Mouse (Mus musculus): ENCODE measurements around the gene Hipk1.

DNA sequence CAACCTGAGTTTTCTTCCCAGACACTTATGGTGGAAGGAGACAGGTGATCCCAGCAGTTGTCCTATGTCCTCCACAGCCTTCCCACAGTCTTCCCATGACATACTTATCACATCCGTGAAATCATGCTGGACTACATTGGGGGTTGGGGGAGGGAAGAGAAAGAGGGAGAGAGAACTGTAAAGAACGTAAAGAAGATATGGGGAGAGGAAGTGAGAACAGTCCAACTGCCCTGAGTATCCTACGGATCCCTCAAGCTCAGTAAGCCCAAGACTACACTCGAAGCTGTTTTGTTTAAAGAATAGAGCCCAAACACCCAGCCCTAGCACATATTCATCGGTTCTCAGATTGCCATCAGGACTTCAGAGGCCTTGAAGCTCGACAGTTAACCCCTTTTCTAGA lies 12.7 kb downstream of the Hipk1 start:
- TF ChIP-seq HCFC1 (IDR thresholded peaks at IDR 0.05; ENCODE audit: borderline replicate concordance, insufficient read depth, low read length) (no peak), MAFK (IDR thresholded peaks at IDR 0.05; ENCODE audit: insufficient read depth, low read depth, low read length) (no peak), ZC3H11A (IDR thresholded peaks at IDR 0.05; ENCODE audit: borderline replicate concordance, low read depth, low read length) (no peak), CHD2 (IDR thresholded peaks at IDR 0.05; ENCODE audit: low read depth, low read length) (no peak)

All from ES-E14 (cell line).